Mouse (Mus musculus): ENCODE results near the gene Cnnm3. TPM values are rescaled to one million over a fixed set of nuclear protein-coding genes. Genes with fewer than 3 reads are reported as not detected.

Gene Cnnm3
- polyA plus RNA-seq (2014; fragmentation: Illumina TruSeq; extraction: RNeasy Lipid Tissue Mini Kit (QIAGEN cat#74804); ENCODE audit: low read depth, low replicate concordance): 11.4 TPM

GRCm38 (mm10) chr1:36511289-36512021 lies at the start of gene Cnnm3:
TSS of gene Cnnm3 (plus strand) at chr1:36511867.

GRCm38 (mm10) chr1:36471181-36472105 lies 40.2 kb upstream of the Cnnm3 start, which contains the start of gene Cnnm4:
TSS of gene Cnnm4 (plus strand) at chr1:36471620.

GRCm38 (mm10) chr1:36536783-36537182 lies 25.1 kb downstream of the Cnnm3 start, which contains the start of gene Ankrd23:
TSS of gene Ankrd23 (minus strand) at chr1:36536883.

DNA sequence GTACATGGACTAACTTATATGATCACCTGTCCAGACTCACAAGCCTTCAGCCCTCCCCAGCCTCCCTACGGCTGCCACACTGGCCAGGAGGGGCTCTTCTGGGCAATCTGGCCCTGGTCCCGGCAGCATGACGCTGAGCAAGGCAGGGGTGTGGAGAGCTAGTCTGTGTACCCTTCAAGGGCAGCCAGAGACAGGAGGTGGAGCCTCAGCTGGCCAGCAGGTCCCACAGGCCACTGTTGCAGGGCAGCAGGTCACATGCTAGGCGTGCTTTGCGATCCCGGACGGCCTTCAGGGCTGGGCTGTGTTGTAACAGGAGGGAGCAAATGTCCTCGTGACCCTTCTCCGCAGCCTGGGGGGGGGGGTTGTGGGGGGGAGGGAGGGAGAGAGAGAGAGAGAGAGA lies 27.5 kb downstream of the Cnnm3 start, which contains the start of gene Gm42417:
Gene Gm42417, minus strand, starts transcription at position 244 of the 400 bp plus-strand sequence.

GRCm38 (mm10) chr1:36546888-36547471 lies 35.3 kb downstream of the Cnnm3 start, which contains the start of gene Ankrd39:
TSS of gene Ankrd39 (minus strand) at chr1:36547445.

GRCm38 (mm10) chr1:36558031-36558993 lies 46.6 kb downstream of the Cnnm3 start, which contains the start of gene Sema4c:
TSS of gene Sema4c (minus strand) at chr1:36558349.

Other genes starting within 250 kb of the Cnnm3 start
- 5.0 TPM for gene Neurl3, start 237.2 kb upstream of the Cnnm3 start, polyA plus RNA-seq (2014; fragmentation: Illumina TruSeq; extraction: RNeasy Lipid Tissue Mini Kit (QIAGEN cat#74804); ENCODE audit: low read depth, low replicate concordance)
- 0.17 TPM for gene Arid5a, start 204.1 kb upstream of the Cnnm3 start, polyA plus RNA-seq (2014; fragmentation: Illumina TruSeq; extraction: RNeasy Lipid Tissue Mini Kit (QIAGEN cat#74804); ENCODE audit: low read depth, low replicate concordance)
- 17.9 TPM for gene Kansl3, start 142.7 kb upstream of the Cnnm3 start, polyA plus RNA-seq (2014; fragmentation: Illumina TruSeq; extraction: RNeasy Lipid Tissue Mini Kit (QIAGEN cat#74804); ENCODE audit: low read depth, low replicate concordance)
- gene Fer1l5, start 139.6 kb upstream of the Cnnm3 start, polyA plus RNA-seq (2014; fragmentation: Illumina TruSeq; extraction: RNeasy Lipid Tissue Mini Kit (QIAGEN cat#74804); ENCODE audit: low read depth, low replicate concordance): not detected
- gene Lman2l, start 66.6 kb upstream of the Cnnm3 start, polyA plus RNA-seq (2014; fragmentation: Illumina TruSeq; extraction: RNeasy Lipid Tissue Mini Kit (QIAGEN cat#74804); ENCODE audit: low read depth, low replicate concordance): 16.3 TPM
- 1.6 TPM for gene Cnnm4, start 40.2 kb upstream of the Cnnm3 start, polyA plus RNA-seq (2014; fragmentation: Illumina TruSeq; extraction: RNeasy Lipid Tissue Mini Kit (QIAGEN cat#74804); ENCODE audit: low read depth, low replicate concordance)
- gene Ankrd23, start 25.0 kb downstream of the Cnnm3 start, polyA plus RNA-seq (2014; fragmentation: Illumina TruSeq; extraction: RNeasy Lipid Tissue Mini Kit (QIAGEN cat#74804); ENCODE audit: low read depth, low replicate concordance): 7.8 TPM
- gene Gm42417, start 27.6 kb downstream of the Cnnm3 start, polyA plus RNA-seq (2014; fragmentation: Illumina TruSeq; extraction: RNeasy Lipid Tissue Mini Kit (QIAGEN cat#74804); ENCODE audit: low read depth, low replicate concordance): not detected
- gene Ankrd39, start 35.6 kb downstream of the Cnnm3 start, polyA plus RNA-seq (2014; fragmentation: Illumina TruSeq; extraction: RNeasy Lipid Tissue Mini Kit (QIAGEN cat#74804); ENCODE audit: low read depth, low replicate concordance): 3.6 TPM
- gene Sema4c, start 46.5 kb downstream of the Cnnm3 start, polyA plus RNA-seq (2014; fragmentation: Illumina TruSeq; extraction: RNeasy Lipid Tissue Mini Kit (QIAGEN cat#74804); ENCODE audit: low read depth, low replicate concordance): 1.7 TPM
- not detected for gene Fam178b, start 171.3 kb downstream of the Cnnm3 start, polyA plus RNA-seq (2014; fragmentation: Illumina TruSeq; extraction: RNeasy Lipid Tissue Mini Kit (QIAGEN cat#74804); ENCODE audit: low read depth, low replicate concordance)
- gene Cox5b, start 179.6 kb downstream of the Cnnm3 start, polyA plus RNA-seq (2014; fragmentation: Illumina TruSeq; extraction: RNeasy Lipid Tissue Mini Kit (QIAGEN cat#74804); ENCODE audit: low read depth, low replicate concordance): 87.3 TPM
- gene 4933424G06Rik, start 198.3 kb downstream of the Cnnm3 start, polyA plus RNA-seq (2014; fragmentation: Illumina TruSeq; extraction: RNeasy Lipid Tissue Mini Kit (QIAGEN cat#74804); ENCODE audit: low read depth, low replicate concordance): not detected
- 22.0 TPM for gene Actr1b, start 202.6 kb downstream of the Cnnm3 start, polyA plus RNA-seq (2014; fragmentation: Illumina TruSeq; extraction: RNeasy Lipid Tissue Mini Kit (QIAGEN cat#74804); ENCODE audit: low read depth, low replicate concordance)
- not detected for gene Zap70, start 249.9 kb downstream of the Cnnm3 start, polyA plus RNA-seq (2014; fragmentation: Illumina TruSeq; extraction: RNeasy Lipid Tissue Mini Kit (QIAGEN cat#74804); ENCODE audit: low read depth, low replicate concordance)

All from adrenal gland, adult 10 weeks (tissue).